Mouse (Mus musculus) ES-Bruce4 (cell line): Measurements from ENCODE around the gene Selenof. TPM values are rescaled to one million over a fixed set of nuclear protein-coding genes. Genes with fewer than 3 reads are reported as not detected.

Experiments
- H3K27ac ChIP-seq: 2 replicates; pipeline ENCODE4 v1.5.1; 2012; ENCODE audit warnings: low read length, inconsistent platforms; ENCODE audit not compliant: insufficient read depth
- H3K27me3 ChIP-seq: 2 replicates; pipeline ENCODE4 v1.6.1; 2012; ENCODE audit warnings: mild to moderate bottlenecking, low read length, inconsistent platforms; ENCODE audit not compliant: control insufficient read depth, poor library complexity, insufficient read depth, severe bottlenecking
- H3K36me3 ChIP-seq: 2 replicates; pipeline ENCODE4 v1.6.1; 2012; ENCODE audit warnings: inconsistent platforms, mild to moderate bottlenecking, low read length, moderate library complexity; ENCODE audit not compliant: control insufficient read depth, poor library complexity, insufficient read depth, severe bottlenecking
- H3K4me1 ChIP-seq: one replicate; pipeline ENCODE4 v1.8.1; 2011; ENCODE audit warnings: low read length; ENCODE audit not compliant: control insufficient read depth, insufficient read depth
- H3K4me3 ChIP-seq: 2 replicates; pipeline ENCODE4 v1.5.1; 2011; ENCODE audit warnings: low read depth, mild to moderate bottlenecking, low read length
- H3K9ac ChIP-seq: 2 replicates; pipeline ENCODE4 v1.6.1; 2012; ENCODE audit warnings: low read depth, mild to moderate bottlenecking, inconsistent platforms; ENCODE audit not compliant: poor library complexity, severe bottlenecking
- H3K9me3 ChIP-seq: replicated peaks from 2 replicates; pipeline ENCODE4 v1.6.1; 2012; ENCODE audit warnings: mild to moderate bottlenecking, low read length, inconsistent platforms; ENCODE audit not compliant: control insufficient read depth, poor library complexity, insufficient read depth, severe bottlenecking
- CTCF ChIP-seq: IDR thresholded peaks from one replicate; pipeline ENCODE4 v1.8.1; 2011; ENCODE audit warnings: low read depth, low read length
- EP300 ChIP-seq: IDR thresholded peaks from 2 replicates; pipeline ENCODE4 v1.6.1; 2011; ENCODE audit warnings: low read depth, low read length; ENCODE audit not compliant: insufficient read depth
- POLR2A ChIP-seq: IDR thresholded peaks from one replicate; pipeline ENCODE4 v1.8.1; 2011; ENCODE audit warnings: low read length; ENCODE audit not compliant: insufficient read depth
- polyA plus RNA-seq: library from polyadenylated mRNA; stranded (reverse); fragments of >200 nt; gene quantifications from 2 replicates; pipeline ENCODE4 v1.2.4, GENCODE M21; 2011; ENCODE audit warnings: low read depth; ENCODE audit not compliant: missing spikeins, insufficient read depth, insufficient read length

The Selenof gene
- polyA plus RNA-seq, 1 experiment: 227 TPM

DNA sequence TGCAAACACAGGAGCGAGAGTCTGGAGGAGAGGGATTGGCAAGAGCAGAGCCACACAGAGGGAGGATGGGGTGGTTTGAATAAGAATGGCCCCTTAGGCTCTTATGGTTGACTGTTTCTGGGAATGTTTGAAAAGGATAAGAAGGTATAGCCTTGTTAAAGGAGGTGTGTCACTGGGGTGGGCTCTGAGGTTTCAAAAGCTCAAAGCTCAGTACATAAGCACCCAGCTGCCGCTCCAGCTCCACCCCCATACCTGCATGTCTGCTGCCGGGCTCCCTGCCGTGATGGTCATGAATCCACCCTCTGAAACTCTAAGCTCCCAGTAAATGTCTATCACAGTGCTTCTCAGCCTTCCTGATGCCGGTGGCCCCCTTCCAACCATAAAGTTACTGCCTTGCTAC is 40.7 kb downstream of the Selenof start:
- Histone ChIP-seq H3K4me3 (no peak overlapping the region), H3K4me1 (peaks cover 3% of the 10 kb centered on the region), H3K36me3 (no peaks in the 10 kb centered on the region), H3K27ac (peak overlapping the region; percentile 96), H3K9ac (0 out of 2 replicates have a peak overlapping the region, but pooled peaks have one; percentile 17), H3K9me3 (peaks cover 5% of the 10 kb centered on the region), H3K27me3 (no peaks in the 10 kb centered on the region)
- TF ChIP-seq EP300 (peak; percentile 77), CTCF (no peak), POLR2A (no peak)

DNA sequence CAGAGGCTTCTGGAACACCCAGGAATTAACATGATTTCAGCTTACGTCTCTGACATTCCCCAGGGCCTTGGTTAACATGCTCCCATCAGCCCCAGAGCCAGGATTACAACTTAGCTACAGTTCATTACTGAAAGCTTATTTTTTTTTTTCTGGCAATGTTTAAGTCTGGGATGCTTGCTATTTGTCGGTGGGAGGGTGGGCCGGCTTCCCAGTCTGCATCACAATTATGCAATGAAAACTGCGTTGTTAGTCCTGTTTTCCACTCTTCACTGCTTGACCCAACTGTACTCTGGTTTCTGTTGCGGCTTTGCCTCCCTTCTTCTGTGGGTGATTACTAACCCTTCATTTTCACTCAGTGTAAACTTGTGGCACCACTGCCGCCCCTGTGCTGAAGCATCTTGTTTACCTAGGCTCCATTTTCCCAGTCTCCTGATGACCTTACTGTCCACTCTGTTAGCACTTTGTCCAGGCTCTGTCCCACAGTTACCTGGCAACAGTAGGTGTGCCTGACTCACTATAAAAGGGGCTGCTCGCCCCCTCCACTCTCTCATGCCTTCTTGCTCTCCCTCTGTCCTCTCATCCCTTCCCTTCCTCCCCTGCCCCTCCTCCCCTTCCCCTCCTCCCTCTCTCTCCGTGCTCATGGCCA is 41.6 kb downstream of the Selenof start:
- H3K9ac ChIP-seq: peak overlapping the region; percentile 17; the same call in 1 of the 2 replicates
- no peak for TF ChIP-seq EP300
- H3K36me3 ChIP-seq: no peaks in the 10 kb centered on the region
- no peak overlapping the region for H3K4me3 ChIP-seq
- H3K27me3 ChIP-seq: no peaks in the 10 kb centered on the region
- peak overlapping the region; percentile 96 for H3K27ac ChIP-seq
- peaks cover 11% of the 10 kb centered on the region for H3K9me3 ChIP-seq
- peaks cover 3% of the 10 kb centered on the region for H3K4me1 ChIP-seq

DNA sequence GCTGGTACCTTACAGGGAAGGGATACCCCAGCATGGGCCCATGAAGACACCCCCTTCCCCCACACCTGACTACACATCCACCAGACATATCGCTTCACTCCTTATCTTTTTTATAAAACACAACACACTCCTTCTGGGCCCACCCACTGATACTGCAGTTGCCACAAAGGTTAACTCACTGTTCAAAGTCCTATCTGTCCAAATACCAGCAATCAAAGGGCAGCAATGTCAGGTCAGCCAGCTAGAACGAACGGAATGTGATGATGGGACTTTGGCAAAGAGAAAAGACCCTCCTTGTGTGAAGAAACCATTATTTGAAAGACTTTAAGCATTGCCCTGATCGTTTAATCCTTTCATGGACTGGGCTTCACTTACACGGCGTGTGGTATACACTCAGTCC is 42.3 kb downstream of the Selenof start:
- H3K4me1 ChIP-seq: peaks cover 3% of the 10 kb centered on the region
- no peaks in the 10 kb centered on the region for H3K36me3 ChIP-seq
- H3K27me3 ChIP-seq: no peaks in the 10 kb centered on the region
- no peak overlapping the region for H3K9ac ChIP-seq
- H3K9me3 ChIP-seq: peaks cover 16% of the 10 kb centered on the region
- no peak overlapping the region for H3K4me3 ChIP-seq
- TF ChIP-seq CTCF: no peak
- TF ChIP-seq EP300: no peak
- no peak for TF ChIP-seq POLR2A
- no peak overlapping the region for H3K27ac ChIP-seq

DNA sequence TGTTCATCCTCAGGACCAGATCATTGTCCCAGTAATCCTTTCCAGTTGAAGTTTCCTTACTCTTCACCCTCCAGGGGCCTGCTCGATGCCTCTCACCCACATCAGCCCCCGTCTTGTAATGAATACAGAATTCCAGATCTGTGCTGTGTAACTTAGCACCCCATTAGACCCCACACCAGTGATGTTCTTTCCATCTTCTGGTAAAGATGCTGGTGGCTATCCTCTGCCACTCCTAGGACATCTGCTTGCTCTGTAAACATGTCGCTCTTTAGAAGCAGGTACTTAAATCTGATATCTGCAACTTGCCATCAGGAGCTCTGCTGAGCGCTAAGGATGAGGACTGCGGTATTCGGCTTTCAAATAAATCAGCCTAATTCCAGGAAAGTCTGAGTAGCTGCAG is 44.2 kb downstream of the Selenof start:
- Histone ChIP-seq H3K27me3 (no peaks in the 10 kb centered on the region), H3K27ac (no peak overlapping the region), H3K36me3 (no peaks in the 10 kb centered on the region), H3K9ac (no peak overlapping the region), H3K4me1 (peaks cover 3% of the 10 kb centered on the region), H3K4me3 (no peak overlapping the region), H3K9me3 (peaks cover 26% of the 10 kb centered on the region)
- TF ChIP-seq EP300 (no peak), POLR2A (no peak), CTCF (no peak)

DNA sequence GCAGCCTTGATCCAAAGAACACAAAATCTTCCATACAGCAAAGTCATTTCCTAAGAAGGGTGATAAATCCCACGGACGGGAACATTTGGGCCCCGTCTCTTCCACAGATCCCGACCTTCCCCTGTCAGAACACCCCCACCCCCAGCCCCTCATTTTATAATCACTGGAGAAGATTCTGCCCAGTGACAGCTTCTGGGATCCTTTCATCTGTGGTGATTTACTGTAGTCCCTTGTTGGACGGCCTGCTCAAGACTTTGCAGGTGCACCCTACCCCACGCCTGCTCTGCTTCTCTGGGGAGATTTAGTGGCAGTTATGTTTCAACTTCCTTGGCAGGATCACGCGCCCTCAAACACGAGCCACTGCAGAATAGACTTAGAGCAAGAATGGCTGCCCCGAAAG is 44.6 kb downstream of the Selenof start:
- Histone ChIP-seq H3K4me3 (no peak overlapping the region), H3K27ac (no peak overlapping the region), H3K27me3 (no peaks in the 10 kb centered on the region), H3K9ac (no peak overlapping the region), H3K9me3 (peaks cover 26% of the 10 kb centered on the region), H3K4me1 (peaks cover 3% of the 10 kb centered on the region), H3K36me3 (no peaks in the 10 kb centered on the region)
- TF ChIP-seq EP300 (no peak), CTCF (no peak), POLR2A (no peak)

DNA sequence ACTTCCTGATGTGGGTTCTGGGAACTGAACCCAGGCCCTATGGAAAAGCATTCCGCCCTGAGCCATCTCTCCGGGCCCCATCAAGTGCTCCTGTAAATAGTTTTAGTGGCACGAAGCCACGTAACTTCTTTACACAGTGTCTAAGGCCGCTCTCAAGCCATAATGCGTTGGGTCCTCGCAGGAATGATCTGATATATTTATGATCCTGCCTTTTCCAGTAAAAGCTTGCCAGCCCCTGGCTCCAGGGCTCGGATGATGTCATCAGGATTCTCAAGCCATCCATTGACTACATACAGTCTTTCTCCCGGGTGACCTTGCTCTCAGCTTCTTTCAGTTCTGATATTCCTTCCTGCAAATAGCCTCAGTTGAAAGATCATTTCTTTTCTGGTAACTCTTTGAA is 45.4 kb downstream of the Selenof start:
- peaks cover 28% of the 10 kb centered on the region for H3K9me3 ChIP-seq
- no peak for TF ChIP-seq CTCF
- no peak for TF ChIP-seq EP300
- TF ChIP-seq POLR2A: no peak
- peaks cover 3% of the 10 kb centered on the region for H3K4me1 ChIP-seq
- no peaks in the 10 kb centered on the region for H3K27me3 ChIP-seq
- no peak overlapping the region for H3K27ac ChIP-seq
- no peaks in the 10 kb centered on the region for H3K36me3 ChIP-seq
- H3K4me3 ChIP-seq: no peak overlapping the region
- no peak overlapping the region for H3K9ac ChIP-seq
